Mouse (Mus musculus): Measurements from ENCODE around the gene Per2. TPM values are rescaled to one million over a fixed set of nuclear protein-coding genes. Genes with fewer than 3 reads are reported as not detected.

The Per2 gene
- polyA plus RNA-seq, 1 experiment from 2014 or later: 3.6 TPM

DNA sequence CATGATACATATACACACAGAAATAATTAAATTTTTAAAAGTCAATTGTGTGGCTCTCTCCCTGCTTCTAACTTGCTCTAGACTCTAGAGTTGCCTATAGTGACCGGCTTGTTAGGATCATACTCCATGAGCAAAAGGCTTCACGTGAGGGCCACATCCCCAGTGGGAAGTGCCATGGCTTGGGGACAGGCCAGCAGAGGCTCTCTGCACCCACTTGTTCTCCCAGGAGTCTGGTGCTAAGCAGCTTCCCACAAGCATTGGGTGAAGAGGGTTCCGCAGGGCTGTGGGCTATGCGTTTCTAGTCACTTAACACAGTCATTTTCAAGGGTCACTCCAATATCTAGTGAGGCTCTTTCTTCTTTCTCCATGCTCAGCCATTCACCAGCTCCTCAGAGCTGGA is 2.0 kb downstream of the Per2 start:
- Histone ChIP-seq H3K36me3 (no peaks in the 10 kb centered on the region), H3K27ac (no peak overlapping the region), H3K4me3 (no peak overlapping the region), H3K9me3 (replicated peaks) (no peaks in the 10 kb centered on the region), H3K9ac (no peak overlapping the region), H3K4me1 (peaks cover 43% of the 10 kb centered on the region), H3K4me2 (replicated peaks) (no peak overlapping the region), H3K27me3 (peaks cover 13% of the 10 kb centered on the region; the same call in 1 of the 2 replicates)
- 93% methylated on average over 4 of the region's 4 CpGs for WGBS
- ATAC-seq (ENCODE audit: low FRiP score): no peak

GRCm38 (mm10) chr1:91456301-91456801 is 2.8 kb downstream of the Per2 start:
- Histone ChIP-seq H3K9ac (no peak overlapping the region), H3K4me1 (peaks cover 46% of the 10 kb centered on the region), H3K27ac (peak overlapping the region; percentile 46), H3K4me3 (no peak overlapping the region), H3K4me2 (replicated peaks) (peak overlapping the region; percentile 26), H3K9me3 (replicated peaks) (no peaks in the 10 kb centered on the region), H3K36me3 (no peaks in the 10 kb centered on the region), H3K27me3 (peaks cover 13% of the 10 kb centered on the region; the same call in 1 of the 2 replicates)
- 35% methylated on average over 11 of the region's 11 CpGs for WGBS
- no peak for ATAC-seq (ENCODE audit: low FRiP score)

GRCm38 (mm10) chr1:91455661-91456161 is 3.4 kb downstream of the Per2 start:
- no peak overlapping the region for H3K4me3 ChIP-seq
- peak overlapping the region; percentile 46 for H3K27ac ChIP-seq
- no peak for ATAC-seq (ENCODE audit: low FRiP score)
- H3K4me2 ChIP-seq (replicated peaks): peak overlapping the region; percentile 26; the same call in 1 of the 2 replicates
- H3K9ac ChIP-seq: no peak overlapping the region
- H3K36me3 ChIP-seq: no peaks in the 10 kb centered on the region
- peaks cover 12% of the 10 kb centered on the region; the same call in 1 of the 2 replicates for H3K27me3 ChIP-seq
- H3K4me1 ChIP-seq: peaks cover 46% of the 10 kb centered on the region
- no peaks in the 10 kb centered on the region for H3K9me3 ChIP-seq (replicated peaks)
- 41% methylated on average over 7 of the region's 7 CpGs for WGBS

DNA sequence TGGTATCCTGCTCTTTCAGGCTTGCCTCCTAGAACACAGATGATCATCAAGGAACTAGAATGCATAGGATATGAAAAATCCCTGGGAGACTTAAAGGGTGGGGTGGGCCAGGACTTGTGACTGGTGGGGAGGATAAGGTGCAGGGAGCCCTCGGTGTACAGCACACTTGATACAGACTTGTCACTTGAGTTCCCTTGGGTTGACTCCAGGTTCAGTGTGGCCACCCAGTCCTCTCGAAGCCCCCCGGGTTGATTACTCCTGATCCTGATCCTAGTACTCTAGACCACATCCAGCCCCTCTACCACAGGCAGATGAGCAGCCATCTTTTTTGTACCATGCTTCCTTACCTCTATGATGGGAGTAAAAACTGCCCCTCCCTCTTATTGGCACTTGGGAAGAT is 4.2 kb downstream of the Per2 start:
- Histone ChIP-seq H3K4me2 (replicated peaks) (no peak overlapping the region), H3K9ac (no peak overlapping the region), H3K27me3 (peaks cover 9% of the 10 kb centered on the region; the same call in 1 of the 2 replicates), H3K4me1 (peaks cover 38% of the 10 kb centered on the region), H3K36me3 (no peaks in the 10 kb centered on the region), H3K27ac (no peak overlapping the region), H3K9me3 (replicated peaks) (no peaks in the 10 kb centered on the region), H3K4me3 (no peak overlapping the region)
- WGBS: 92% methylated on average over 3 of the region's 3 CpGs
- no peak for ATAC-seq (ENCODE audit: low FRiP score)

DNA sequence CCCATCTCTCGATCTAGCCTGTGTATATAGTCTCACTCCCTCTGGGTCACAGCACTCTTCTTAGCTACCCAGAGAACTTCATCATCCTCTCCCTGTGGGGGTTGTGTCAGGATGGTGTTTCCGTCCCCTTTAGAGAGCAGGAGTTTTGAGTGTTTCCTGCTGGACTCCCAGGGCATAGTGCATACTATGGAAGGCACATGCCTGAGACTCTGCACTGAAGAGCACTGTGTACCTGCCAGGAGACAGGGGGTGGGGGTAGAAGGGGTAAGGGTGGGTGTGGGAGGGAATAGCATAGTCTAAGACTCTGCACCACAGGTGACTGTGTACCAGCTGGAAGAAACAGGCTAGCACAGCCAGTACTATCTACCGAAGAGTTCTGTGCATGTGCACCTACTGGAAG is 4.8 kb downstream of the Per2 start:
- peaks cover 36% of the 10 kb centered on the region for H3K4me1 ChIP-seq
- WGBS: 87% methylated on average over 3 of the region's 3 CpGs

DNA sequence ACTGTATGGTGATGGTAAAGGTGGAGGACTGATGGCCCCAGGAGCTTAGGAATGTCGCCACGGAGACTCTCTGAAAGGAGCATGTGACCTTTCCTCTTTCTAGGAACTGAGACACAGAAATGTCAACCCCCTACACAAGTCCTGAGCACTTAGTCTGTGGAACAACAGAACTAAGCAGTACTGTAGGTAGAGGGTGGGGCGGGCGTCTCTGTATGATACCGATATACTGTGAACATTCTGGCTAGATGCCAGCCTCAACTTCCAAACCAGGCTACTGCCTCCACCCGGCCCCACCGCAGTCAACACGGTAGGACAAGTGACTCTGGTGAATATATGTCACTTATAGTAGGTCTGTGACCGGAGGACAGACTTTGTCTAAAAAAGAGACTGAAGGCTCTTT is 5.2 kb downstream of the Per2 start:
- Histone ChIP-seq H3K4me1 (peaks cover 36% of the 10 kb centered on the region), H3K4me2 (replicated peaks) (no peak overlapping the region), H3K36me3 (0 out of 2 replicates have a peak, but pooled peaks cover 2% of the 10 kb centered on the region), H3K9me3 (replicated peaks) (no peaks in the 10 kb centered on the region), H3K4me3 (no peak overlapping the region), H3K9ac (no peak overlapping the region), H3K27ac (no peak overlapping the region), H3K27me3 (peaks cover 9% of the 10 kb centered on the region; the same call in 1 of the 2 replicates)
- 83% methylated on average over 9 of the region's 9 CpGs for WGBS
- ATAC-seq (ENCODE audit: low FRiP score): no peak

More for the DNA sequence above, 4.8 kb downstream of the Per2 start:
- no peak for ATAC-seq (ENCODE audit: low FRiP score)
- H3K27ac ChIP-seq: no peak overlapping the region
- no peaks in the 10 kb centered on the region for H3K9me3 ChIP-seq (replicated peaks)
- no peak overlapping the region for H3K9ac ChIP-seq
- no peak overlapping the region for H3K4me2 ChIP-seq (replicated peaks)
- no peak overlapping the region for H3K4me3 ChIP-seq
- H3K36me3 ChIP-seq: no peaks in the 10 kb centered on the region
- H3K27me3 ChIP-seq: peaks cover 9% of the 10 kb centered on the region; the same call in 1 of the 2 replicates

DNA sequence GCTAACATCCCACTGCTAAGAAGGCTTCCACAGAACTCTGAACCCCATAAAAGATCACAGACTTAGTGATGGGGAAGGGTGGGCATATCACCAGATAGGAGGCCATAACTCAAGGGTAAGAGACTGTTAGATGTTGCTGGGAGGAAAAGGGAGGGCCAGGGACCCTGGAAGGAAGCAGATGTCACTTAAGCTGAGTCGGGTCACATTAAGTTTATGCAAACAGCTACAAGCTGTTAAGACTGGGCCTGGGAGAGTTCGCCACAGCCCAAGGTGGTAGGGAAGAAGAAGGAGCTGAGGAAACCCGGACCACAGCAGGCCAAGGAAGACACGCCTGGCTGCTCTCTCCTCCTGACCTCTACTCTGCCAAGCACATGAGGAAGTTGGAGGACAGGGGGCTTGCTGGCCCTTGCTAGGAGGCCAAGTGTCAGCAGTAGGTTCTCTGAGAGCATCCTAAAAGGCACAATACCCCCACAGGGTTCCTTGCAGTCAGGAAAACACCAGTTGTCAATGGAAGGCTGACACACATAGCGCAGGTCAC is 7.5 kb downstream of the Per2 start:
- Histone ChIP-seq H3K9ac (no peak overlapping the region), H3K27ac (no peak overlapping the region), H3K4me2 (replicated peaks) (no peak overlapping the region), H3K9me3 (replicated peaks) (peaks cover 10% of the 10 kb centered on the region; the same call in 1 of the 2 replicates), H3K4me1 (peaks cover 18% of the 10 kb centered on the region), H3K4me3 (no peak overlapping the region), H3K36me3 (peaks cover 19% of the 10 kb centered on the region), H3K27me3 (no peaks in the 10 kb centered on the region)
- 67% methylated on average over 5 of the region's 5 CpGs for WGBS
- no peak for ATAC-seq (ENCODE audit: low FRiP score)

GRCm38 (mm10) chr1:91450851-91451250 is 8.3 kb downstream of the Per2 start:
- Histone ChIP-seq H3K9ac (no peak overlapping the region), H3K27ac (no peak overlapping the region), H3K27me3 (no peaks in the 10 kb centered on the region), H3K36me3 (peaks cover 22% of the 10 kb centered on the region), H3K4me2 (replicated peaks) (no peak overlapping the region), H3K4me1 (peaks cover 10% of the 10 kb centered on the region), H3K4me3 (no peak overlapping the region), H3K9me3 (replicated peaks) (peaks cover 10% of the 10 kb centered on the region; the same call in 1 of the 2 replicates)
- 91% methylated on average over 5 of the region's 5 CpGs for WGBS
- no peak for ATAC-seq (ENCODE audit: low FRiP score)

DNA sequence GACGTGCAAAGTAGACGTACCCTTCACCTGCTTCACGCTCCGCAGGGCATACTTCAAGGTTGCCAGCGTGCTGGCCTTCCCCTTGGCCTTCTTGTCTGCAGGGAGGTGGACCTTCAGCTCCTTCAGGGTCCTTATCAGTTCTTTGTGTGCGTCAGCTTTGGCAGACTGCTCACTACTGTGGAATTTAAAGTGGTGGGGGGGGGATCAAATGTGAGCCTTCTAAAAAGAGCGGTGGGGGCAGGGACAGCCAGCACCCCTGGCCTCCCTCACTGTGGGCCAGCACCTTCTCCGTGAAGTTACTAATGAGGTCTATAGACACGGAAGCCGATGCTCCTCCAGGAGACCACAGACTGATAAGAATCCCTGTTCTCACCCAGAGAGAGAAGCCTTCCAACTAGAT is 10.4 kb downstream of the Per2 start:
- H3K4me2 ChIP-seq (replicated peaks): no peak overlapping the region
- no peak for ATAC-seq (ENCODE audit: low FRiP score)
- WGBS: 89% methylated on average over 10 of the region's 10 CpGs

DNA sequence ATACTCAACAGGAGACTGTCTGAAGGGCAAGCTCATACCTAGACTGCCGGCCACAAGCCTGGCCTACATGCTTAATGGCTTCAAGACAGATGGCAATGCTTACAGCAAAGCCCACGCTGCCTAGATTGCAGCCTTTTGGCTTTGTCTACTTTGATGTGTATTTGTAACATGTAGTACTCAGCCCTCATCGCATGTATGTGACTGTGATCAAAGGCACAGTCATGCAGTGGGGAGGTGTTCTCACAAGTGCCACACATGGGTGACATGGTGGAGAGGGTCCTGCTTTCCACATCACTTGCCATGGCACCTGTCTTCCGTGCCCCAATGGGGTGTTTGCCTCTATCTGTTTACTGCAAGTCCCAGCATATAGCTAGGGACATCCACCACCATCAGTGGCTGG is 12.6 kb downstream of the Per2 start:
- Histone ChIP-seq H3K4me2 (replicated peaks) (no peak overlapping the region), H3K9ac (no peak overlapping the region), H3K9me3 (replicated peaks) (peaks cover 10% of the 10 kb centered on the region; the same call in 1 of the 2 replicates), H3K36me3 (peaks cover 28% of the 10 kb centered on the region), H3K4me3 (no peak overlapping the region), H3K27ac (no peak overlapping the region), H3K27me3 (no peaks in the 10 kb centered on the region), H3K4me1 (no peaks in the 10 kb centered on the region)
- no peak for ATAC-seq (ENCODE audit: low FRiP score)
- 98% methylated on average over 4 of the region's 4 CpGs for WGBS

More for the DNA sequence above, 10.4 kb downstream of the Per2 start:
- no peak overlapping the region for H3K27ac ChIP-seq
- H3K4me3 ChIP-seq: no peak overlapping the region
- H3K4me1 ChIP-seq: 0 out of 2 replicates have a peak, but pooled peaks cover 4% of the 10 kb centered on the region
- H3K9ac ChIP-seq: no peak overlapping the region
- peaks cover 28% of the 10 kb centered on the region for H3K36me3 ChIP-seq
- H3K9me3 ChIP-seq (replicated peaks): peaks cover 10% of the 10 kb centered on the region; the same call in 1 of the 2 replicates
- H3K27me3 ChIP-seq: no peaks in the 10 kb centered on the region

DNA sequence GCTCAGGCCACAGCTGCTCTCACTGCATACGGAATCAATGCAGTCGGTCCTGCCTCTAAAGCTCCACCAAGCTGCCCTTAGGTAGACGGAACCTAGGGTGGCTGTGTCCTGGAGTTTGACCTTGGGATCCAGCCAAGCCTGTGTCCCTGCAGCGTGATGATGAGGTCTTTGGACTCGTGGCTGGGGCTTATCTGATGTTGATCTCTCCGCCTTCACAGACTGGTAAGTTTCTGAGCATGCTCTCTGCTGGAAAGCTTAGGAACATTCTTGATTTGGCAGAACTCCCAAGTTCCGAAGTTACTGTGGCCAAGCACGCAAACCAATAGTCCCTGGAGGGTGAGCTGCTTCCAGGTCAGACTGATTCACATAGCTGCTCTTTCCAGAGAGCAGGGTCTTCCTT is 13.1 kb downstream of the Per2 start:
- WGBS: 83% methylated on average over 8 of the region's 8 CpGs
- no peak overlapping the region for H3K27ac ChIP-seq
- no peak for ATAC-seq (ENCODE audit: low FRiP score)
- no peaks in the 10 kb centered on the region for H3K4me1 ChIP-seq
- H3K4me2 ChIP-seq (replicated peaks): no peak overlapping the region
- no peak overlapping the region for H3K4me3 ChIP-seq
- no peak overlapping the region for H3K9ac ChIP-seq
- peaks cover 10% of the 10 kb centered on the region; the same call in 1 of the 2 replicates for H3K9me3 ChIP-seq (replicated peaks)
- no peaks in the 10 kb centered on the region for H3K27me3 ChIP-seq
- peaks cover 28% of the 10 kb centered on the region for H3K36me3 ChIP-seq

GRCm38 (mm10) chr1:91444841-91445830 is 14.0 kb downstream of the Per2 start:
- Histone ChIP-seq H3K4me1 (no peaks in the 10 kb centered on the region), H3K36me3 (peaks cover 32% of the 10 kb centered on the region), H3K4me3 (no peak overlapping the region), H3K27me3 (no peaks in the 10 kb centered on the region), H3K4me2 (replicated peaks) (no peak overlapping the region), H3K9ac (no peak overlapping the region), H3K27ac (no peak overlapping the region), H3K9me3 (replicated peaks) (peaks cover 10% of the 10 kb centered on the region; the same call in 1 of the 2 replicates)
- WGBS: 91% methylated on average over 17 of the region's 17 CpGs
- ATAC-seq (ENCODE audit: low FRiP score): no peak
